Mouse (Mus musculus): Measurements from ENCODE around the gene Inpp5b. TPM values are rescaled to one million over a fixed set of nuclear protein-coding genes. Genes with fewer than 3 reads are reported as not detected.

Gene Inpp5b
- polyA plus RNA-seq (2012; rRNA removed) = 19.3 and 26.9 TPM in 2 replicates

DNA sequence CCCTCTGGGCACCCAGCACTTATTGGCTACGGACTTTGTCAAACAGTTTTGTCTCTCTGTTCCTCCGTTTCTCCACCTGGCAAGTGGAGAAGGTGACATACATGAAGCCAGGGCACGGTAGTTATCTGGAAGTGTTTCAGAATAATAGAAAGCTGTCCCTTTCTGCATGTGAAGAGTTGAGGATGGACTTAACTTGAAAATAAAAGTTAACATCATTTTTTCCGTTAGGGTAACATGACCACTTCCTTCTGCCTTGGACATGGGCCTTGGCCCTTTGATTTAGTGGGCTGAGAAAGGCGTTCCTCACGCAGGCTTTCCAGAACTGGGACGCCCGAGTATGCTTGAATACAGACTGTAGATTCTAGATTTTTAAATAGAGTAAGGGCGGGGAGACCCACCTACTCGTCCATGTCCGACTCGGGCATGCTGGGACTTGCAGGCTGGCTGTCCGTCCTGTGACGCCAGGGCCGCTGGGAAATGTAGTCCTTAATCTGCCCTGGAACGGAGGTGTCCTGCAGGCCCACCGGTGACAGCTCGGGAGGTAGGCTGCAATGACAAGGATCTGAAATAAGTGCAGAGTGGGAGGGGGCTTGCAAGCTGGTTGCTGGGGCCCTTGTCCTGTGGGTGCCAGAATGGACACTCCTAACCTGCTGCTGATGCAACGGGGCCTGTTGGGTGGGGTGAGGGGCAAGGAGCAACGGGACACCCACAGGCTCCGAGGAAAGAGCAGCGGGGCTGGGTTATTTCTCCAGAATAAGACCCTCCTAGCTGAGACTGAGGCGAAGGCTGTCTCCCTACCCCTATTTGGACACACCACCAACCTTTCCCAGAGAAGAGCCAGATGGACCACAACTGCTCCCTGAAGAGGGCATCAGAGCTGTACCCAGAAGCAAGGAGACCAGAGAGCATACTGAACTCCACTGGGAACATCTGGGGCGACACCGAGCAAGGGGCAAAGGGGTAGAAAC is at the start of gene Inpp5b:
Gene Inpp5b (plus strand): TSS at position 475 of the 968 bp plus-strand sequence.
- no peak for TF ChIP-seq CTCF (IDR thresholded peaks at IDR 0.05; ENCODE audit: control insufficient read depth, insufficient read depth, insufficient replicate concordance, low read depth, low read length)
- TF ChIP-seq POLR2A (IDR thresholded peaks at IDR 0.05; ENCODE audit: control insufficient read depth, low read depth, low read length) = peak; percentile 57
- Histone ChIP-seq H3K4me3 (ENCODE audit: control insufficient read depth, low read depth, low read length) (peak within 1 kb of the TSS; percentile 90), H3K4me1 (ENCODE audit: control insufficient read depth, insufficient read depth, low read length) (peaks cover 7% of the 10 kb centered on the region), H3K27ac (ENCODE audit: control insufficient read depth, insufficient read depth, low read depth, low read length) (peak within 1 kb of the TSS; percentile 76), H3K36me3 (ENCODE audit: control insufficient read depth, insufficient read depth, low read length) (no peaks in the 10 kb centered on the region), H3K27me3 (ENCODE audit: control insufficient read depth, insufficient read depth, low read length) (no peaks in the 10 kb centered on the region)

- Histone ChIP-seq H3K36me3 (ENCODE audit: control insufficient read depth, insufficient read depth, low read length) (no peaks in the 10 kb centered on the region), H3K4me3 (ENCODE audit: control insufficient read depth, low read depth, low read length) (no peak overlapping the region; the same call in 1 of the 2 replicates), H3K27me3 (ENCODE audit: control insufficient read depth, insufficient read depth, low read length) (no peaks in the 10 kb centered on the region), H3K4me1 (ENCODE audit: control insufficient read depth, insufficient read depth, low read length) (peaks cover 2% of the 10 kb centered on the region), H3K27ac (ENCODE audit: control insufficient read depth, insufficient read depth, low read depth, low read length) (no peak overlapping the region)
- TF ChIP-seq POLR2A (IDR thresholded peaks at IDR 0.05; ENCODE audit: control insufficient read depth, low read depth, low read length) = no peak
- no peak for TF ChIP-seq CTCF (IDR thresholded peaks at IDR 0.05; ENCODE audit: control insufficient read depth, insufficient read depth, insufficient replicate concordance, low read depth, low read length)
Observed at GRCm38 (mm10) chr4:124692416-124692861, 49.2 kb upstream of the Inpp5b start.

GRCm38 (mm10) chr4:124693135-124693894 is 48.3 kb upstream of the Inpp5b start, which contains the start of gene Utp11:
Utp11 (minus strand) TSS chr4:124693600.
- H3K4me1 ChIP-seq (ENCODE audit: control insufficient read depth, insufficient read depth, low read length) = peaks cover 2% of the 10 kb centered on the region
- TF ChIP-seq CTCF (IDR thresholded peaks at IDR 0.05; ENCODE audit: control insufficient read depth, insufficient read depth, insufficient replicate concordance, low read depth, low read length) (no peak), POLR2A (IDR thresholded peaks at IDR 0.05; ENCODE audit: control insufficient read depth, low read depth, low read length) (peak; percentile 83)
- H3K4me3 ChIP-seq (ENCODE audit: control insufficient read depth, low read depth, low read length) = peak within 1 kb of the TSS; percentile 90
- no peaks in the 10 kb centered on the region for H3K27me3 ChIP-seq (ENCODE audit: control insufficient read depth, insufficient read depth, low read length)
- H3K27ac ChIP-seq (ENCODE audit: control insufficient read depth, insufficient read depth, low read depth, low read length) = peak within 1 kb of the TSS; percentile 71
- no peaks in the 10 kb centered on the region for H3K36me3 ChIP-seq (ENCODE audit: control insufficient read depth, insufficient read depth, low read length)

DNA sequence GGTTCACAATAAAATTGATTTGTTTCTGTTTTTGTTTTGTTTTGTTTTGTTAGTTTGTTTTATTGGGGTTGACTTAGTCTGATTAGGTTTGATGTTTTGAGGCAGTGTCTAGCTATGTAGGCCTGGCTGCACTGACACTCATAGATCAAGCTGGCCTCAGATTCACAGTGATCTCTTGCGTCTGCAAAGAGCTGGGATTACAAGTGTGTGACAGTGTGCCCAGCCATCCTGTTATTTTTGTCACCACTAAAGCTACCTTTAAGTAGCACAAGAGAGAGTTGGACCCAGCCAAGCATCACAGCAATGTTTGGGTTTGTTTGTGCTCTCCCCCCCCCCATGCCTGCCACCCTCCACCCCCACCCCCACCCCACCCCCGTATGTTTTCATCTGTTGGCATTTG is 47.1 kb upstream of the Inpp5b start:
- Histone ChIP-seq H3K4me3 (ENCODE audit: control insufficient read depth, low read depth, low read length) (no peak overlapping the region), H3K4me1 (ENCODE audit: control insufficient read depth, insufficient read depth, low read length) (peaks cover 5% of the 10 kb centered on the region), H3K27ac (ENCODE audit: control insufficient read depth, insufficient read depth, low read depth, low read length) (no peak overlapping the region), H3K27me3 (ENCODE audit: control insufficient read depth, insufficient read depth, low read length) (no peaks in the 10 kb centered on the region), H3K36me3 (ENCODE audit: control insufficient read depth, insufficient read depth, low read length) (no peaks in the 10 kb centered on the region)
- TF ChIP-seq CTCF (IDR thresholded peaks at IDR 0.05; ENCODE audit: control insufficient read depth, insufficient read depth, insufficient replicate concordance, low read depth, low read length) (no peak), POLR2A (IDR thresholded peaks at IDR 0.05; ENCODE audit: control insufficient read depth, low read depth, low read length) (no peak)

DNA sequence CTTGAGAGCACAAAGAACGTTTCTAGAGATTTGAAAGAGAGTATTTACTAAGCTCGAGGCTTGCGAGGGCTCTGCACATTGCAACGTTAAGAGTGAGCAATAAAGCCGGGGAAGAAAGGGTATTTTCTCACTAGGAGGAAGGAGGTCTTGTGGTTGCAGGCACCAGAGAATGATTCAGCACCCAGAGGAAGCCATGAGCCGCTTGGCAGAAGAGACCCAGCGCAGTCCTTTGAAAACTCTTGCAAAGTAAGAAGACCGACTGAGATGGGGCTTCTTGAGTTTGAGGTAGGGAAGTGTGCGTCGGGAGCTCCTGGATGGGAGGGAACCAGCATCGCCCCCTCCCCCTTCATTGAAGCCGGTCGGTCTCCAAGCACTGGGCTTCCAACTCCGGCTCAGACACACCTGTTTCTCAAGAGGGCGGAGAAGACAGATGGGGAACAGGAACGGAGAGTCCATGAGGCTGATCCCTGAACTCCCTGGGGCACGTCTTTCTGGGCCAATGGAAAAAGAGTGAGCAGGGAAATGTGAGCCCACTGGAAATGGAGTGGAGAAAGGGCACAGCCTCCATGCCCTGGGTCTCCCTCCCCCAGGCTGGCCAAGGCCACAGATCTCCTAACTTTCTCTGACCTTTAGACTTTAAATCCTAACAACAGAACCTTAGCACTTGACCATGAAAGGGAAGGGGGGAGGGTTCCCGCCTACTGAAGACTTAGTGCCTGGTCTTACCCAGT is 45.7 kb upstream of the Inpp5b start:
- Histone ChIP-seq H3K36me3 (ENCODE audit: control insufficient read depth, insufficient read depth, low read length) (no peaks in the 10 kb centered on the region), H3K27me3 (ENCODE audit: control insufficient read depth, insufficient read depth, low read length) (no peaks in the 10 kb centered on the region), H3K4me3 (ENCODE audit: control insufficient read depth, low read depth, low read length) (no peak overlapping the region), H3K4me1 (ENCODE audit: control insufficient read depth, insufficient read depth, low read length) (peaks cover 12% of the 10 kb centered on the region), H3K27ac (ENCODE audit: control insufficient read depth, insufficient read depth, low read depth, low read length) (no peak overlapping the region)
- TF ChIP-seq POLR2A (IDR thresholded peaks at IDR 0.05; ENCODE audit: control insufficient read depth, low read depth, low read length) (no peak), CTCF (IDR thresholded peaks at IDR 0.05; ENCODE audit: control insufficient read depth, insufficient read depth, insufficient replicate concordance, low read depth, low read length) (no peak)

DNA sequence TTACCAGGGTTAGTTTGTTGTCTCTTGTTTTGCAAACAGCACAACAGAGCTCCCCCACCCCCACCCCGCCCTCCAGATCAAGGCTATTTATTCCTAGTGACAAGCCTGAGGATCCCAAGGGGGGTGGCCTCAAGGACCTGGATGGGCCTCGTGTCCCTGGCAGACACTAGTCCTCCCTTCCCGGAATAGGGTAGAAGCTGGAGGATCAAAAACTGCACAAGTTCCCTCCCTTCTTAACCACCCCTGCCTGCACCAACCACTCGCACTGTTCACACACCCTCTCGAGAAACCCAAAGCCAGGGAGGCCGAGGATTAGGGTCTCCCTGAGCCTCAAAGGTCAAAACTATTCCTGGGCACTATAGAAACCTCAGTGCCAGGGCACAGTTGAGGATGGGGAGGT is 41.9 kb upstream of the Inpp5b start:
- Histone ChIP-seq H3K4me3 (ENCODE audit: control insufficient read depth, low read depth, low read length) (peak overlapping the region; percentile 69), H3K27ac (ENCODE audit: control insufficient read depth, insufficient read depth, low read depth, low read length) (peak overlapping the region; percentile 73), H3K27me3 (ENCODE audit: control insufficient read depth, insufficient read depth, low read length) (no peaks in the 10 kb centered on the region), H3K36me3 (ENCODE audit: control insufficient read depth, insufficient read depth, low read length) (no peaks in the 10 kb centered on the region), H3K4me1 (ENCODE audit: control insufficient read depth, insufficient read depth, low read length) (peaks cover 20% of the 10 kb centered on the region)
- no peak for TF ChIP-seq CTCF (IDR thresholded peaks at IDR 0.05; ENCODE audit: control insufficient read depth, insufficient read depth, insufficient replicate concordance, low read depth, low read length)
- TF ChIP-seq POLR2A (IDR thresholded peaks at IDR 0.05; ENCODE audit: control insufficient read depth, low read depth, low read length) = no peak

Data from testis, adult 2 months (tissue).